Mouse (Mus musculus) megakaryocyte, embryonic 14.5 days (primary cell): Measurements from ENCODE around the gene Rrp9. TPM values are rescaled to one million over a fixed set of nuclear protein-coding genes. Genes with fewer than 3 reads are reported as not detected.

Experiments
- H3K27me3 ChIP-seq: replicated peaks from 2 replicates; pipeline ENCODE3; 2012; ENCODE audit warnings: inconsistent platforms
- H3K36me3 ChIP-seq: replicated peaks from 2 replicates; pipeline ENCODE3; 2012; ENCODE audit warnings: low read length, inconsistent platforms, mixed read lengths
- H3K4me1 ChIP-seq: 2 replicates; pipeline ENCODE4 v1.6.1; 2012; ENCODE audit warnings: inconsistent platforms
- H3K4me3 ChIP-seq: replicated peaks from 2 replicates; pipeline ENCODE3; 2012; ENCODE audit warnings: moderate library complexity, mild to moderate bottlenecking, inconsistent platforms
- H3K9me3 ChIP-seq: 2 replicates; pipeline ENCODE4 v1.6.1; 2012; ENCODE audit warnings: inconsistent platforms
- FLI1 ChIP-seq: IDR thresholded peaks from 2 replicates; pipeline ENCODE4 v1.6.1; 2012; ENCODE audit warnings: low read length, inconsistent platforms, mixed read lengths
- GATA1 ChIP-seq: IDR thresholded peaks from 3 replicates; pipeline ENCODE4 v1.6.1; 2012; ENCODE audit warnings: mixed read lengths, low read length, inconsistent platforms, borderline replicate concordance
- polyA plus RNA-seq: library from polyadenylated mRNA; stranded (reverse); fragments of >175 nt; gene quantifications from 2 replicates; pipeline ENCODE4 v1.2.3, GENCODE M21; 2012; ENCODE audit warnings: low replicate concordance; ENCODE audit not compliant: insufficient read depth

Gene Rrp9
- polyA plus RNA-seq, 1 experiment, result 198 TPM

GRCm38 (mm10) chr9:106463122-106464063, 12.4 kb upstream of the Rrp9 start:
- Histone ChIP-seq H3K4me1 (peaks cover 42% of the 10 kb centered on the region), H3K9me3 (0 out of 2 replicates have a peak, but pooled peaks cover 4% of the 10 kb centered on the region), H3K27me3 (peaks cover 87% of the 10 kb centered on the region), H3K36me3 (no peaks in the 10 kb centered on the region), H3K4me3 (no peak overlapping the region)
- TF ChIP-seq FLI1 (no peak), GATA1 (no peak)

GRCm38 (mm10) chr9:106464751-106465541, 10.8 kb upstream of the Rrp9 start:
- H3K4me3 ChIP-seq, result peak overlapping the region; percentile 92

GRCm38 (mm10) chr9:106465571-106466200, 10.1 kb upstream of the Rrp9 start, which contains the start of gene Gpr62:
TSS of gene Gpr62 (minus strand) at chr9:106465938.
- Histone ChIP-seq H3K9me3 (0 out of 2 replicates have a peak, but pooled peaks cover 4% of the 10 kb centered on the region), H3K4me1 (peaks cover 39% of the 10 kb centered on the region), H3K27me3 (peaks cover 65% of the 10 kb centered on the region), H3K4me3 (peak within 1 kb of the TSS; percentile 92), H3K36me3 (no peaks in the 10 kb centered on the region)
- no peak for TF ChIP-seq FLI1
- TF ChIP-seq GATA1, result no peak

More at GRCm38 (mm10) chr9:106464751-106465541, 10.8 kb upstream of the Rrp9 start:
- Histone ChIP-seq H3K27me3 (peaks cover 73% of the 10 kb centered on the region), H3K36me3 (no peaks in the 10 kb centered on the region), H3K9me3 (0 out of 2 replicates have a peak, but pooled peaks cover 4% of the 10 kb centered on the region), H3K4me1 (peaks cover 37% of the 10 kb centered on the region)
- TF ChIP-seq GATA1 (no peak), FLI1 (no peak)

GRCm38 (mm10) chr9:106466721-106467120, 9.0 kb upstream of the Rrp9 start:
- H3K36me3 ChIP-seq, result no peaks in the 10 kb centered on the region
- H3K27me3 ChIP-seq, result peaks cover 57% of the 10 kb centered on the region
- H3K4me1 ChIP-seq, result peaks cover 49% of the 10 kb centered on the region
- H3K4me3 ChIP-seq, result no peak overlapping the region
- H3K9me3 ChIP-seq, result 0 out of 2 replicates have a peak, but pooled peaks cover 4% of the 10 kb centered on the region
- TF ChIP-seq FLI1, result no peak
- TF ChIP-seq GATA1, result no peak

- Histone ChIP-seq H3K9me3 (0 out of 2 replicates have a peak, but pooled peaks cover 4% of the 10 kb centered on the region), H3K27me3 (peaks cover 48% of the 10 kb centered on the region), H3K36me3 (no peaks in the 10 kb centered on the region), H3K4me3 (no peak overlapping the region), H3K4me1 (peaks cover 59% of the 10 kb centered on the region)
- TF ChIP-seq FLI1 (no peak), GATA1 (no peak)
Measured at GRCm38 (mm10) chr9:106467746-106468145, 8.0 kb upstream of the Rrp9 start.

GRCm38 (mm10) chr9:106469317-106469716, 6.4 kb upstream of the Rrp9 start:
- peaks cover 68% of the 10 kb centered on the region for H3K4me1 ChIP-seq
- TF ChIP-seq FLI1, result no peak
- no peak for TF ChIP-seq GATA1
- H3K36me3 ChIP-seq, result peaks cover 8% of the 10 kb centered on the region
- H3K27me3 ChIP-seq, result peaks cover 35% of the 10 kb centered on the region
- peak overlapping the region; percentile 42 for H3K4me3 ChIP-seq
- 0 out of 2 replicates have a peak, but pooled peaks cover 4% of the 10 kb centered on the region for H3K9me3 ChIP-seq

- Histone ChIP-seq H3K27me3 (peaks cover 30% of the 10 kb centered on the region), H3K9me3 (0 out of 2 replicates have a peak, but pooled peaks cover 4% of the 10 kb centered on the region), H3K36me3 (peaks cover 8% of the 10 kb centered on the region), H3K4me1 (peaks cover 68% of the 10 kb centered on the region), H3K4me3 (peak overlapping the region; percentile 66)
- TF ChIP-seq FLI1, result no peak
- TF ChIP-seq GATA1, result no peak
Measured at GRCm38 (mm10) chr9:106469776-106470175, 6.0 kb upstream of the Rrp9 start.

GRCm38 (mm10) chr9:106470991-106471750, 4.6 kb upstream of the Rrp9 start:
- TF ChIP-seq FLI1, result no peak
- no peak for TF ChIP-seq GATA1

GRCm38 (mm10) chr9:106471892-106472291, 3.9 kb upstream of the Rrp9 start:
- no peaks in the 10 kb centered on the region for H3K9me3 ChIP-seq
- H3K36me3 ChIP-seq, result peaks cover 8% of the 10 kb centered on the region
- peaks cover 11% of the 10 kb centered on the region for H3K27me3 ChIP-seq
- peaks cover 77% of the 10 kb centered on the region for H3K4me1 ChIP-seq
- no peak for TF ChIP-seq FLI1
- H3K4me3 ChIP-seq, result no peak overlapping the region

More at GRCm38 (mm10) chr9:106470991-106471750, 4.6 kb upstream of the Rrp9 start:
- peaks cover 8% of the 10 kb centered on the region for H3K36me3 ChIP-seq
- H3K27me3 ChIP-seq, result peaks cover 16% of the 10 kb centered on the region
- H3K9me3 ChIP-seq, result no peaks in the 10 kb centered on the region
- H3K4me1 ChIP-seq, result peaks cover 70% of the 10 kb centered on the region
- H3K4me3 ChIP-seq, result no peak overlapping the region
